Mouse (Mus musculus): ENCODE data around the gene Bmpr1a.
"Not testable (repeated sequence)": the region's sequence is repeated elsewhere in the genome, so short reads cannot be mapped to it uniquely, and the experiment has no call there.

Bmpr1a gene

DNA sequence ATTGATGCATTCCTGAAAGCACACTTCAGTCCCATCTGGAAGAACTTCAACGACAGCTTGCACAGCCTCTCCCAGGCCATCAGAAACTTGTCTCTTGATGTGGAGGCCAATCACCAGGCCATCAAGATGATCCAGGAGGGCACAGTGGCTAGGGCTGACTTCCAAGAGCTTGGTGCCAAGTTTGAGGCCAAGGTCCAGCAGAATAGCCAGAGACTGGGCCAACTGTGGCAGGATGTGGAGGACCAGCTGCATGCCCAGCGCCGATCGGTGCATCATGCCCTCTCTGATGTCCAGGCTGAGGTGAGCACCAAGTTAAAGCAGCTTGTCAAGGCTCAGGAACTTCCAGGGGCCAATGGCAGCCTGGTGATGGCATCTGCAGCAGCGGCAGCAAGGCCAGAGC lies 105.3 kb downstream of the Bmpr1a start:
- DNase-seq (ENCODE audit: low read depth, low spot score), result no peak

DNA sequence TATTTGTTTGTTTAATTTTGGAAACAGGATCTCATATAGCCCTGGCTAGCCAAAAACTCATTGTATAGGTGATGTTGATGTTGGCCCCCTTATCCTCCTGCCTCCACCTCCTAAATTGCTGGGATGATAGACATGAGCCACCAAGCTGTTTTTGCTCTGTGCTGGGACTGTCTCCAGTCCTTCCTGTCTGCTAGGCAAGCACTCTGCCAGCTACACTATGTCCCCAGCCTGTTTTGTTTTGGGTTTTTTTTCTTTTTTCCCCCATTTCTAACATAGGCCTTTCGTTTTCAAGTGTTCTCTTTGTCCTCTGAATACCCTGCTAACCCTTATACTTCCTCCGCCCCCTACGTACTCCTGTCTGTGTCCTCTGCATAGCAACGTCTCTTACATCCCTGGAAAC lies 109.8 kb downstream of the Bmpr1a start:
- no peak for DNase-seq (ENCODE audit: low read depth, low spot score)

DNA sequence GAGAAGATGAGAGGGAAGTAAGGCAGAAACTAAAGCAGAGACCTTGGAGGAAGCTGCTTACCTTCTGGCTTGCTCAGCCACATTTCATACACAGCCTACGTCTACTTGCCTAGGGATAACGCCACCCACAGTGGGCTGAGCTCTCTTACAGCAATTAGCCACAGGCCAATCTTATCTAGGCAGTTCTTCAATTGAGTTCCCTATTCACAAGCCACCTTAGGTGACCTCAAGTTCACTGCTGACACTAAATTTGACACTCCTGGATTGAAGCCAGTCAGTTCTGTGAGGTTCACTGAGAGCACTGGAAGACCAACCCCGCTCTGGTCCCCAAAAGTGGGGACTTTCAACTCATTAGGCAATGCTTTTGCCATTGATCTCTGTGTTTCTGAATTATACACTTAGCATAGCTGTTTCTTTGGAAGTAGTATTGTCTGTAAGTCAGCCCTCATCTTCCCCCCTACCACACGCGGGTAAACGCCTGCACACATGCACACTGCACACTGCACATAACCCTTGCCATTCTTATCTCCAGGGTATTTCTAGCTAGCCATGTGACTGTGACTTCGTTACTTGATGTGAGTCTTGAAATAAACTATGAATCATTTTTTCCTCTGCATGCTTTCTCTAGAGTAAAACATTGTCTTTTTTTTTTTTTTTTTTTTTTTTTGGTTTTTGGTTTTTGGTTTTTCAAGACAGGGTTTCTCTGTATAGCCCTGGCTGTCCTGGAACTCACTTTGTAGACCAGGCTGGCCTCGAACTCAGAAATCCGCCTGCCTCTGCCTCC lies 120.0 kb downstream of the Bmpr1a start:
- no peak for DNase-seq (ENCODE audit: low read depth, low spot score)

DNA sequence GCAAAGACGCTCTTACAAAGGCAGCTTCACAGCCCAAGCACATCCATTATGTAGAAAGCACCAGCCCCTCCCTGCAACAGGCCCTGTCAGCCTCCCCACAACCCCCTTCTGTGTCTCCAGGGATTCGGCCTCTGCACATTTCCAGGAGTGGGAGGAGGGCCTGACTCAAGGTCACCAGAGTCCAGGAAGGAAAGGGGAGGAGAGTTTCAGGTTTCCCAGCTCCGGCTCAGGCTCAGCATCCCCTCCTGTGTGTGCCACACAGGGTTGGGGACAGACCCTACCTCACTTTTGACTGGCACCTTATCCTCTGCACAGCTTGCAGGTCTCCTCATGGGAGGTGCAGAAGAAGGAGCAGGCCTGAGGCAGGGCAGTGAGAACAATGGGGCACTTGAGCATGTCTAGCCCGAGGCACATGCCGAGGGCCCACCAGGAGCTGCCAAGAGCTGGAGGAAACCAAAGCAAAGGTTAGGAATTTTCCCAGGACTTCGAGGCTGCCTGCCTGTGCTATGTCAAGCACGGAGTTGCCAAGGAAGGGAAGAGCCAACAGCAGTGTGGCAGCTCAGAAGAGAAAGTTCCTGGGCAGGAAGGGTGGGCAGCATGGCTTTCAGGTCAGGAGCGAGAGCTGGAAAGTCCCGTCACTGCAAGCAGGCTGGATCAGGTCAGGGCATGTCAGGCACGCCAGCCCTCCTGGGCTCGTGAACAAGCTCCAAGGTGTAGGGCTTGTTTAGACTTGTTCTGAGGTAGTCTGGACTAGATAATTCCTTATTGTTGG lies 124.4 kb downstream of the Bmpr1a start:
- no peak for DNase-seq (ENCODE audit: low read depth, low spot score)

DNA sequence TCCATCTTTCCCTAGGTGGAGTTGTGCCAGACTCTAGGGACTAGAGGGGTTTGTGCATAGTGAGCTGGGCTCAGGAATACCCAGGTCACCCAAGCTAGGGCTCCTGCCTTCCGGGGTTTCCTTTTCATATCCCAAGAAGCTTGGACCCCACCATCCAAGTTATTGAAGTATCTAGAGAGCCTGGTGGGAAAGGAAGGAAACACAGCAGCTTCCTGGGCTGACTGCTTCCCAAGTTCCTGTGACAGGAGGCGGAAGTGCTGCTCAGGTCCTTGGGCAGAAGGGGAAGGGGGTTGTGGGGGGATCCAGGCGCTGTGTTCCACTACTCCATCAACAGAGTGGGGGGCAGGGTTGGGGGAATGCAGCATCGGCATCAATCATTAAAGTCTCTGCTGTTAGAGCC lies 126.0 kb downstream of the Bmpr1a start:
- DNase-seq (ENCODE audit: low read depth, low spot score), result no peak

DNA sequence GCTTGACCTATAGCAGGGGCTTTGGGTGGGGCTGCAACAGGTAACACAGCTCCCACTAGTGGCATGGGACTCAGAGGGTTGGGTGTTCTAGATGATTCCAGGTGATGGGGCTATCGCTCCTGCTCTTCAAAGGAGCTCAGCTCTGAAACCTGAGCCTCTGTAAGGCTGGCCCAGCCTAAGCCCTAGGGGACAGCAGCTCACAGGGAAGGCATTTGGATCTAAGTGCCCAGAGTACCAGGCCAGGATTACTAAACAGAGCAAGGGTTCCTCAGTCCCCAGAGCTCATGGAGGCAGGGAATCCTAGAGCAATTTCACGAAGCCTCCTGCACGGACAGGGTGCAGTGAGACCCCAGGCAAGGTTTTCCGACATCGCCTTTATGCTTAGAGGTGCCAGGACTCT lies 127.2 kb downstream of the Bmpr1a start:
- DNase-seq (ENCODE audit: low read depth, low spot score), result no peak

DNA sequence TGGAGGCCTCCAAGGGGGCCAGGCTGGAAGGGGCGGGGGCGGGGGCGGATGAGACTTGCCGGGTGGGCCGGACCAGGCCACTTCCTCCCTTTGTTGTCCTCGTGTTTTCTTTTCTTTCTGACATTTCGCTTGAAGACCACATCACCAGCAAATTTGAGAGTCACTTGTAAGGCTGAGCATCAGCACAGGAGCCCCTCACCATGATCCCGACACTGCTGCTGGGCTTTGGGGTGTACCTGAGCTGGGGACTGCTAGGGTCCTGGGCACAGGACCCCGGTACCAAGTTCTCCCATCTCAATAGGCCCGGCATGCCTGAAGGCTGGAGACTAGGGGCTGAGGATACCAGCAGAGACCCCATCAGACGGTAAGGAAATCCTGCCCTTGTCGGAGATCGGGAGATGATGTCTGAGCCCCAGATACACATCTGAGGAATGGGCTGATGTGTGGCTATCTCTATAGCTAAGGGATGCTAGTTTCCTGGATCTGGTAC lies 127.7 kb downstream of the Bmpr1a start, which contains the start of gene Mmrn2:
Gene Mmrn2 (plus strand): TSS at position 51 of the 490 bp plus-strand sequence.
- DNase-seq (ENCODE audit: low read depth, low spot score), result no peak

DNA sequence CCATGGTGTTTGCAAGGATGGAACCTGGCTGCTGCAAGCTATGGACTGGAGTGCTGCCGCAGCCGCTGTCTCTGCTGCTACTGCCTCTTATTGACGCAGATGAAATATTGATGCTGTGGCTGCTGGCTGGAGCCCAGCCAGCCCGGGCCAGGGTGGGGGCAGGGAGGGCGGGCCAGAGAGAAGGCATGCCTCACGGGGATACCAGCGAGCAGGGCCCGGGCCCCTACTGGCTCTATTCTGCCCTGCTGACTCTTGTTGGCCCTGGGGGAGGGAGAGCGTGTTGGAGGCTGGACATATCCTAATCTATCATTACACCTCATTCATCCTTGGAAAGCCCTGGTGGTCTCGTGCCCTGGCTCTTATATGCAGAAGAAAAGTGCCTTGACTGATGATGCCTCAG lies 128.6 kb downstream of the Bmpr1a start, which contains the start of gene Sncg:
Gene Sncg (minus strand): TSS at position 213 of the 400 bp plus-strand sequence.
- DNase-seq (ENCODE audit: low read depth, low spot score), result no peak

DNA sequence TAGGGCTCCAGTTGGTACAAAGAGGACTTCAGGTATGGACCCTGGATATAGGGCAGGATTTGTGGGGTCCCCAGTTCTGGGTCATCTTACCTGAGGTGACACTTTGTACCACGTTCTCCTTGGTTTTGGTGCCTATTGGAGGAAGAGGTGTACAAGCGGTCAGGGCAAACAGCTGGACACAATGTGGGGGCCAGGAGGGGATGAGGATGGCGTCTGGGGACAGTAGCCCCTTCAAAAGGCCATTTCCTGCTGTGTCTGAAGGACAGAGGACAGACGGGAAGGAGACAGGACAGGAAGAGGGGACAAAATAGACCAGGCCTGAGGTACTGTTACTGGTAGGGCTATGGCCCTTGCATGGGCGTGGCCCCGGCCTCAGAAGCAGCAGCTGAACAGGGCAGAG lies 129.6 kb downstream of the Bmpr1a start:
- no peak for DNase-seq (ENCODE audit: low read depth, low spot score)

DNA sequence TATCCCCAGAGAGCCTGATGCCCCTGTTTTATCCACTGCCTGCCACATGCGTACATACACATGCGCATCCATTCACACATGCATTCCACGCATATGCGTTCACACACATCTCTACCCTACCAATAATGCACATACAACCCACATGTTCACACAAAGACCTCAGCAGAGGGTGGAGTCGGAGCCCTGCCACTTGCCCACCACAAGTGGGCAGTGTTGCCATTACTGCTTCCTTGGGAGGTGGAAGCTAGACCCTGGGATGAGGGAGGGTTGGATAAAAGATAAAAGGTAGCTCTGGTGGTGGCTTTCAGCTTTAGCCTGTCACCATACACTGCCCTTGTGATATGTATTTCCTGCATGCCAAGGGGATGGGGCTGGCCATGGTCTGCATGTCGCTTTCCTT lies 130.5 kb downstream of the Bmpr1a start:
- DNase-seq (ENCODE audit: low read depth, low spot score), result no peak

DNA sequence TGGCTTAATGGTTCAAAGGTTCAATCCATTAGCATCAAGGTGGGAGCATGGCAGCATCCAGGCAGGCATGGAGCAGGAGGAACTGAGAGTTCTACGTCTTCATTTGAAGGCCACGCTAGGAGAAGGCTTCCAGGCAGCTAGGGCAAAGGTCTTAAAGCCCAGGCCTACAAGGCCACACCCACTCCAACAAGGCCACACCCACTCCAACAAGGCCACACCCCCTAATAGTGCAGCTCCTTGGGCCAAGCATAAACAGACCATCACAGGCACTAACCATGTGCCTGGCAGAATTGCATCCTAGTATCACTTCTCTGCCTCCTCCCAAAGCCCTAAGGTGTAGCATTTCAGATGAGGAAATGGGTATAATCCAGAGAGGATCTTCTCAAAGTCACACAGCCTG lies 131.4 kb downstream of the Bmpr1a start:
- no peak for DNase-seq (ENCODE audit: low read depth, low spot score)

DNA sequence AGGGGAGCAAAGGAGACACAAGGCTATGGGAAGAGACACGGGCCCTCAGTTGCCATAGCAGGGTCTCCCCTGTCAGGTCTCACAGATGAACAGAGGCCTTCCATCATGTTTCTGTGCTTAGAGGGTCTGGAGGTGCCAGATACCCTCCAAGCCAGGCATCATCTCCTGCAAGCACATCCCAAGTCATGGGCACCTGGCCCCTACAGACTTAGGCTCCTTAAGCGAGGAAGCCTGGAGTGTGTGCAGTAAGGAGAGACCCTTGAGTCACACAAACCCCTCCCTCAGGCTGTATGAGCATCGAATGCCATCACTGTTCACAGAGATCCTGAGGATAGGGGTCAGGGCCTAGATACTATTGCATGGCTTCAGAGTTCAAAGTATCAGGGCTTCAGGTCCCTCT lies 132.2 kb downstream of the Bmpr1a start:
- no peak for DNase-seq (ENCODE audit: low read depth, low spot score)

DNA sequence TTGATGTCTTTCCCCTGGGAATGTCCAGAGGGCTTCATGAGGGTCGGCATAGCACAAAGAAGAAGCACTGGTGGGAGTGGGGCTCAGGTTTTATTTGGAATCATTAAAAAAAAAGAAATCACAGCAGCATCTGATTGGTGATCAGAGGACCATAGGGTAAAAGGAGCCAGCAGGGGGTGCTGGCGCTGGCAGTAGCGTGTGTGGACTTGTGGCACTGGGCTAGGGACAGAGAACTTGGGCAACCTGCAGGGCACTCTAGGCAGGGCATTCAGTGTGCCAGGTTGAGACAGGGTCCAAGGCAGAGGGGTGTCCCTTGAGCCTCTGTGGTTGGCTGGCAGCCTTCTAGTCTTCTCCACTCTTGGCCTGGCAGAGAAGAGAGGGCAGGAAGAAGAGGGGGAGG lies 132.9 kb downstream of the Bmpr1a start:
- DNase-seq (ENCODE audit: low read depth, low spot score), result no peak

DNA sequence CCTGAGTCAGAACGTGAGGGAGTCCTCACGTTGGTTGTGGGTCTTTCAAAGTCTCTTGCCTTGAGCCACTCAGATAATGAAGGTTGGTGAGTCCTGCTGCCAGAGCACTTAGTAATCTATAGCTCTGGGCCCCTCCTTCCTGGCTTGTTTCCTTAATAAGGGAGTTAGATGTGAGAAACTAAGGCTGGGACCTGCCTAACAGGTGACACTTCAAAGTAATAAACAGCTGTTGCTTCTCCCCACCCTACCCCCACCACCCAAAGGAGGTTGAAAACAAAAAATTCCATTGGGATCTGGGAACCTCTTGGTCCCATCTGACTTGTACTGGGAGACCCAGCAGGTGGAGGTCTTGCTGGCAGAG lies 138.0 kb downstream of the Bmpr1a start:
- DNase-seq (ENCODE audit: low read depth, low spot score), result no peak

DNA sequence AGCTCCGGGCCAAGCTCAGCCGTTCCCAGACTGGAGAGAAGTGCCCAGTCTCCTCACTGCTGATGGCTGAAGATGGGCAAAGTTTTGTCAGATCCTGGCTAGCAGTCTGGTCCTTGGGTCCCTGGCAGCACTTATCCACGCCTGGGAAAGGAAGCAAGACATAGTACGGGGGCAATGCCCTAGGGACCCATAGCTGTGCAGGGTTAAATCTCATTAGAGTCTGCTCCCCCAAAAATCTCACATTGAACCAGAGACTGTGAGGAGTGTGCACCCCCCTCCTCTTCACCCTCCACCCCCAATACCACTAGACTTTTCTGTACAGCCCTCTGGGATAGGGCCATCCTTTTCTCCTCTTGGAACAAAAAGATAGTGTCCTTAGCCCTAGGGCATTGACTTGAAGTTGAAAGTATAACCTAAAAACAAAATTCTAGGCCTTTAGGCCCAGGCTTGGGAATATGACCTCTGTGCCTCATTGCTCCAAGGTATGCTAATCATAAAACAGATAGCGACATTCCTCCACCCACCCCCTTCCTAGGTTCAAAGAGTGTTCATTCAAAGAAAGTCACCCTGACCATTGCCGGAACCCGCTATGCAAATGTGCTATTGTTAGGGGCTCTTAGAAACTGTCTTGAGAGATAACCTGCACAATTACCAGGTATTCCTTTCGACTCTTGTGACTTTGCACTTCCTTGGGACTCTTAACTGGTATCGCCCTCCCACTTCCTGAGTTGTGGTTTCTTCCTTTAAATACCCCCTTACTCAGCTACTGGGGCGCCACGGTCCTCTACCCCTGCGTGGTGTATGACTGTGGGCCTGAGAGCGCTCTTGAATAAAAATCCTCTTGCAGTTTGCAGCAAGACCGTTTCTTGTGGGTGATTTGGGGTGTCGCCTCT lies 138.6 kb downstream of the Bmpr1a start:
- DNase-seq (ENCODE audit: low read depth, low spot score), result not testable (repeated sequence)

DNA sequence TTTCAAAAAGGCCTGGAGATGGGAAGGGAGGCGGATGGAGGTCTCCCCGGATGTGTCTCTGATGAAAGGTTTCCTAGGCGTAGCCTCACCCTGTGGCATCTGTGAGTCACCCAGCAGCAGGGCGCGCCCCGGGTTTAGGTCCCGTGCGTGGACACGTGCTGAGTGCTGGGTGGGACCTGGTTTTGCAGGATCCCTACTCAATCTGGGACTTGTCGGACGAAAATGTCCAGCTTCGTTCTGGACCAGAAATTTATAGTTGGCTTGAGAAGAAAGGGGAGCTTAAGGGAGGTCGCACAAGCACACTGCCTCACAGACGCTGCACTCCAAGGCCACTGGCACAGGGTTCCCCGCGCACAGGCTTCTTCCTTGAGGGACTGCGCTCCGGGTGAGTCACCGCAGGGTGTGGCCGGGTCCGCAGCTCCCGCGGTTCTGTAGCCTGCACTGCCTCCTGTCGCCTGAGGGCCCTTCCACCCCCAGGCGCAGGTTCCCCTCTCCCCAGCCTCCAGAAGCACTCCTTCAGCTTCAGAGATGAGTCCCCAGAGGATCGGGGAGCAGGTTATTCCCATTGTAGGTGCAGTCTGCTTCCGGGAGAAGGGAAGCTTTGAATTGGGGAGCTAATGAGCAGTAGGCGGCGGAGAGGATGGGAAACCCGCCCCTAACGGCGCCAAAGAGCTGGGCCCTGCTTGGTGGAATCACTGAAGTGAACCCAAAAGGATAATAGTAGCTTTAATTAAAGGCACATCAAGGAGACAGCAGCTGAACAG lies 139.5 kb downstream of the Bmpr1a start:
- peak; percentile 86 for DNase-seq (ENCODE audit: low read depth, low spot score)

DNA sequence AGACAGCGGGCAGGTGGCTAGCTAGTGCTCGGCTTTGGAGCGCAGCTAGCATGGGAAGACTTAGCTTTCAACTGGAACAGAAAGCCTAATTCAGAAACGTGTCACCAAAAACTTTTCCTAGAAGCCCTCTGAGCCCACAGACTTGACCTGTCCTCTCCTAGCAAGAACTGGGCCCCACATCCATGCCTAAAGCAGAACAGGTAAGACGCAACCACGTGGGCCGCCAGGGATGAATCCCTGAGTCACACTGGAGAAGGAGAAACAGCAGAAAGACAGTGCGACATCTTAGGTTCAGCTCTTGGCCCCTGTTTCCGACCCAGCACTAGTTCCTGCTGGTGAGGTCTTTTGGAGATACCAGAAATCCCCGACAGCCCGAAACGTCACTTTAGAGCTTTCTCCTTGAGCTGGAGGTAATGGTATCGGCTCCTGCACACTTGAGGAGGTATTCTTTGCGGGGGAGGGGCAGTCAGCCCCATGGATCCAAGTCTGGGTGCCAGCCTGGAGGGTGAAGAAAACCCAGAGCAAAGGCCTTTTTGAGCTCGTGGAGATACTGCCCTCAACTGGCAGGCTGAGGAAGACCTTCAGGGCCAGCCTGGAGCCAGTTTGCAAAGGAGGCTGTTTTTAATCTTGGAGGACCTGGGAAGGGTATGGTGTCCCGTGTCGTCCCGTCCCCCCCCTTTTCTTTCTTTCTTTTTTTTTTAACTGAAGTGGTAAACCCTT lies 140.3 kb downstream of the Bmpr1a start:
- DNase-seq (ENCODE audit: low read depth, low spot score), result peak; percentile 68

DNA sequence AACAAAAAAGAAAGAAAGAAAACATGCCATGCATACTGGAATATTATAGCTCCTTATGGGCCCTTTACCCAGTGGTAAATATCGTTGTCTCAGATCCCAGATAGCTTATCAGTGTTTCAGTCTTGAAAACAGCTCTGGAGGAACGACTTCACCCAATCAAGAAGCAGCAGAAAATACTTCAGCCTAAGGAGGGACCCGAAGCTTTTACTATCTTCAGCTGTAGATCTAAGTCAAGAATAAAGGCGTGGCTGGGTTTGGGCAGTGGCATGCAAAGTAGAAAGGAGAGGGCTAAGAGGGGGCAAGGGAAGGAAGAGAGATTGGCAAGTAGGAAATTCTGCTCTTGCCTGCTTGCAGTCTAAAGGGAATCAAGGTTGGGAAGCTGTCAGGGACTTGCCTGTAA lies 141.0 kb downstream of the Bmpr1a start:
- no peak for DNase-seq (ENCODE audit: low read depth, low spot score)
